Mouse (Mus musculus) lung, adult 2 months (tissue): ENCODE data around the gene March11.

Experiments
- CTCF ChIP-seq: fragments of 200-500 bp; IDR thresholded peaks from 2 replicates; pipeline ENCODE4 v1.5.1; 2011; ENCODE audit warnings: mild to moderate bottlenecking, low read length, control low read depth; ENCODE audit not compliant: insufficient read depth
- POLR2A ChIP-seq: fragments of 200-500 bp; IDR thresholded peaks from 2 replicates; pipeline ENCODE4 v1.6.1; 2011; ENCODE audit warnings: low read depth, mild to moderate bottlenecking, control low read depth, low read length, borderline replicate concordance; ENCODE audit errors: extremely low read depth

GRCm38 (mm10) chr15:26335791-26336190 lies 26.9 kb downstream of the March11 start:
- TF ChIP-seq CTCF: no peak
- TF ChIP-seq POLR2A: no peak
